Mouse (Mus musculus) macrophage (primary cell): Measurements from ENCODE around the gene Sugct. TPM values are rescaled to one million over a fixed set of nuclear protein-coding genes. Genes with fewer than 3 reads are reported as not detected.
"Not testable (repeated sequence)": the region's sequence is repeated elsewhere in the genome, so short reads cannot be mapped to it uniquely, and the experiment has no call there.

Source experiments
- H3K27ac ChIP-seq: fragments of 350-480 bp; formaldehyde crosslinking; 2 replicates; pipeline ENCODE4 v1.9.0; 2021
- H3K36me3 ChIP-seq: fragments of 350-480 bp; formaldehyde crosslinking; 2 replicates; pipeline ENCODE4 v1.9.0; 2021; ENCODE audit errors: inconsistent target
- H3K4me3 ChIP-seq: fragments of 350-480 bp; formaldehyde crosslinking; 2 replicates; pipeline ENCODE4 v1.9.0; 2021; ENCODE audit errors: inconsistent target
- H3K79me2 ChIP-seq: fragments of 350-480 bp; formaldehyde crosslinking; 2 replicates; pipeline ENCODE4 v1.9.0; 2021; ENCODE audit errors: inconsistent target
- WGBS: methylation state at CpG from one replicate; pipeline ENCODE4 v1.1.7; 2026; ENCODE audit warnings: inconsistent platforms; ENCODE audit not compliant: missing documents; 5-methylcytosine and 5-hydroxymethylcytosine counted together
- polyA plus RNA-seq: library from polyadenylated mRNA; stranded (reverse); fragments of 250-400 nt; gene quantifications from 3 replicates; pipeline ENCODE4 v1.2.4, GENCODE M21; 2018; ENCODE audit warnings: inconsistent platforms

Gene Sugct
- polyA plus RNA-seq, 1 experiment from 2014 or later = 0.50 TPM

GRCm38 (mm10) chr13:17534469-17534868 lies 160.9 kb downstream of the Sugct start:
- WGBS = 24% methylated on average over 4 of the region's 4 CpGs
- H3K4me3 ChIP-seq = no peak overlapping the region
- no peak overlapping the region for H3K27ac ChIP-seq
- no peaks in the 10 kb centered on the region for H3K79me2 ChIP-seq
- H3K36me3 ChIP-seq = no peaks in the 10 kb centered on the region

DNA sequence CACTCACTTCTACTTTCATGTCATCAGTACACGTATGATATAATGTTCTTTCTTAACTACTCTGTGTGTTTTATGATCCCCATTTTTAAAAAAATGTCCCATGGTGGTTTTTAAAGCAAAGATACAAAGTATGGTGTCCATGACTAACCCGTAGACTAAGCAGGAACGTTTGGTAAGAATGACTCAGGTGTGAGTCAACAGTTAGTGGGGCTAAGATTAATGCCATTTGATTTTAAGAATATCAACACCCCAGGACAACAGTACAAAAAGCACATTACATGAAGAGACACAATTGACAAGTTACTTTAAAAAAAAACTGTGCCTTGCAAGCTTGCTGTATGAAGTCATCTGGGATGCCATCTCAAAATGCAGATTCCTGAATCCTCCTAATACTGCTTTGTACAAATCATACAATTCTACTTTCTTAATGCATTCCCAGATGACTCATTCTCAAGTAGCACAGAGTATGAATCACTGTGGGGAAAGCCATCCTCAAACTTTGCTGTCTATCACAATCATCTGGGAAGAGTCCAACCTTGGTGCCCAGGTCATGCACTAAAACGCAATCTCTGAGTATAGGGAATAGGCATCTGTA lies 184.1 kb downstream of the Sugct start:
- no peak overlapping the region for H3K27ac ChIP-seq
- WGBS = 75% methylated on average over 4 of the region's 4 CpGs
- H3K4me3 ChIP-seq = no peak overlapping the region
- H3K36me3 ChIP-seq = no peaks in the 10 kb centered on the region
- no peaks in the 10 kb centered on the region for H3K79me2 ChIP-seq

DNA sequence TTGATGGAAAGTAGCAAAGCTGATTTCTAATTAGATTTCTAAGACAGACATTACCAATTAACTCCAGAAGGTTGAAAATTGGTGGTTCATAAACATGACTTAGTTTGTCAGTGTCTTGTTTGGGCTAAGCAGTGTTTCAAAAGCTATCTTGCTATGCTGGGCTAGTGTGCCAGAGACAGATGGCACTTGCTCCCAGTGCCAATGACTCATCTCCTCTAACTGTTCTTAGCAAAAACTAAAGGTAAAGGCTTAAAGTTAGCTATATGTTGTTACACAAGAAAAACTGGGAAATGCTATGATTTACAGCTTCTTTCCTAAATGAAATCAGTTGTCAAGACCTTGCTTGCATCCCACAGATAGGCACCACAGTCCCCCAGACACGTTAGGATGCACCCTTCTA lies 200.4 kb downstream of the Sugct start:
- H3K4me3 ChIP-seq = no peak overlapping the region
- no peaks in the 10 kb centered on the region for H3K79me2 ChIP-seq
- H3K36me3 ChIP-seq = no peaks in the 10 kb centered on the region
- 83% methylated on average over 1 of the region's 1 CpGs for WGBS
- H3K27ac ChIP-seq = no peak overlapping the region

- WGBS = 91% methylated on average over 5 of the region's 5 CpGs
- Histone ChIP-seq H3K27ac (no peak overlapping the region), H3K79me2 (no peaks in the 10 kb centered on the region), H3K36me3 (no peaks in the 10 kb centered on the region), H3K4me3 (no peak overlapping the region)
Measured at GRCm38 (mm10) chr13:17494056-17494574, 201.2 kb downstream of the Sugct start.

DNA sequence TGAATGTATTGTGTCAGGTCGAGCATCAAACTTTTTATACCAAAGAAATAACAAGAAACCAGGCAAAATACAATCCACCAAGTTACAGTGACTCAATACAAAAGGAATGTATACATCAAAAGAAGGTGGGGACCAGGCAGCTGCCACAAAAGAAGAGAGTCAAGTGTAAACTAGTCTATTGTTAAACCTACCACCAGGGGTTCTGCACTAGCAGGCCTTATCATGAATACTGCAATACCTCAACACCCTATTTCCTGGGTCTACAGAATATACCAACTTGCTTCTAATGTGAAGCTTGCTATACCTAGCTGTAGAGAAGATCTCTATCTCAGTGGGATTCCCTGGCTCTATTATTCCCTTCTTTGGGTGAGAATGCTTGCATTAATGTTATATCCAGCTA lies 237.4 kb downstream of the Sugct start:
- not testable (repeated sequence) for H3K79me2 ChIP-seq, H3K4me3 ChIP-seq, H3K27ac ChIP-seq, H3K36me3 ChIP-seq
- 60% methylated on average over 1 of the region's 1 CpGs for WGBS

DNA sequence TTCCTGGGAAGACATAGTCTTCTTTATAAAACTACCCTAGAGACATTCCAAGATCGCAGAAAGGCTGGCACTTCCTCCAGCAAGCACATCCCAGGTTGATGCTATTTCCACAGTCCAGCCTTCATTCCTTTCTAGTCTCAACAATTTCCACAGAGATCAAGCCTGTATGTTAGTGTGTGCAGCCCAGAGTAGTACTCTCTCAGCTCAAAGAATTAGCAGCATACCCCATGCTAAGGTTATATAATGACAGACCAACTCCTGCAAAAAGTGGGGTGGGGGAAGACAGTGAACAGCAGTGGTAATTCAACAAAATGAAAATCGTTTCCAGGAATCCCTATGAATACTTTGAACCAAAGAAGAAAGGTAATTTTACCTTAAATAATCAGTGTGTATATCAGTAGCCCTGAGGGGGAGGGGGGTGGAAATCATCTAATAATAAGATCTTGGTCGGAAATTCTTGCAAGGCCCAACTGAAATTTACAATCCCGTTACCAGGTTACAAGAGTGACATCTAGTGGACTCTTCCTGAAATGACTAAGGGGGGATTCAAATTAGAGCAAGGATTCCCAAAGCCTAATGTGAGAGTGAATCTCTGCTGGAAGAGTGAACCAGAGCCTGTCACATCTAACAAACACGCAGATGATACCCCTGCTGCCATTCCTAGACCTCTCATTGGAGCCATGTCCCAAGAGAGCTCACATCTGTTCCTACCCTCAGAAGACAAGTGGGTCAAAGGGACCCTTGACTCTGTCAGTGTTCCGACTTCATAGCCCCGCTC lies 263.0 kb downstream of the Sugct start:
- no peak overlapping the region for H3K4me3 ChIP-seq
- H3K79me2 ChIP-seq = no peaks in the 10 kb centered on the region
- 44% methylated on average over 6 of the region's 7 CpGs for WGBS
- H3K27ac ChIP-seq = no peak overlapping the region
- no peaks in the 10 kb centered on the region for H3K36me3 ChIP-seq

- H3K27ac ChIP-seq = no peak overlapping the region
- 94% methylated on average over 6 of the region's 6 CpGs for WGBS
- no peaks in the 10 kb centered on the region for H3K36me3 ChIP-seq
- H3K4me3 ChIP-seq = no peak overlapping the region
- no peaks in the 10 kb centered on the region for H3K79me2 ChIP-seq
Measured at GRCm38 (mm10) chr13:17421875-17422274, 273.5 kb downstream of the Sugct start.

DNA sequence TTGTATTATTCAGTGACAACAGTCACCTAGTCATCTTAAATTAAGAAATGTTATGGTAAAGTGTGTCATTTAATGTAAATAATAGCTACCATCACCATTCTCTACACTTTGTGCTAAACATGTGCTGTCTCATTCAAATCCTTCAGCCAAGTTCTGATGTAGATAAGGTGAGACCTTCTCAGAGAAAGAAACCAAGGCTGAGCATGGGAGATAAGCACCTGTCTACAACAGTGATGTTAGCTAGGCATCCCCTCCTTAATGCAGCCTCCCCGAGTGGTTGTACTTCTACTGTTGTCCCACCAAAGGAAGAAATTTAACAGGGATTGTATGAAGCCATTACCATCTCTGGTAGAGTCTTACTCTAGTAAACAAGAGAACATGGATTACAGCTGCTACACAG lies 274.8 kb downstream of the Sugct start:
- no peaks in the 10 kb centered on the region for H3K36me3 ChIP-seq
- H3K27ac ChIP-seq = no peak overlapping the region
- no peaks in the 10 kb centered on the region for H3K79me2 ChIP-seq
- no peak overlapping the region for H3K4me3 ChIP-seq
- WGBS = 100% methylated on average over 1 of the region's 1 CpGs

DNA sequence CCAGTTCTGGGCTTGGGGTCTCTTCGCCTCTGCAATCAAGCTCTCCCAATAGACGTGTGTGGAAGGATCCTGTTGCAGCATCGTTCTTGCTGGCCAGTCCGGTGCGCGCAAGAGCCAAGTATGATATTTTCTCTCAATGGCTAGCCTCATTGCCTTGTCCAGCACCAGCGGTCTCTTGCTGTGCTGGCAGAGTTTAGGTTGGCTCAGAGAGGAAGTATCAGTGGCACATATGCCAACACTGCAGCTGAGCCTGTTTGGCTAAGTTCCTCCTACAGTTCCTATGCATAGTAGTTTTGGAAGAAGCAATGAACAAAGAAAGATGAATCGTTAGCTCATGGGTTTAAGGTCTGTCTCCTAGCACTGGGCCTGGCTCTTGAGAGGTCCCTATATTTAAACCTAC lies 352.5 kb downstream of the Sugct start:
- no peaks in the 10 kb centered on the region for H3K36me3 ChIP-seq
- no peaks in the 10 kb centered on the region for H3K79me2 ChIP-seq
- WGBS = 95% methylated on average over 7 of the region's 8 CpGs
- H3K4me3 ChIP-seq = no peak overlapping the region
- H3K27ac ChIP-seq = no peak overlapping the region

- Histone ChIP-seq H3K36me3 (no peaks in the 10 kb centered on the region), H3K79me2 (no peaks in the 10 kb centered on the region), H3K4me3 (no peak overlapping the region), H3K27ac (no peak overlapping the region)
- WGBS = 20% methylated on average over 4 of the region's 4 CpGs
Measured at GRCm38 (mm10) chr13:17335885-17336540, 359.3 kb downstream of the Sugct start.

DNA sequence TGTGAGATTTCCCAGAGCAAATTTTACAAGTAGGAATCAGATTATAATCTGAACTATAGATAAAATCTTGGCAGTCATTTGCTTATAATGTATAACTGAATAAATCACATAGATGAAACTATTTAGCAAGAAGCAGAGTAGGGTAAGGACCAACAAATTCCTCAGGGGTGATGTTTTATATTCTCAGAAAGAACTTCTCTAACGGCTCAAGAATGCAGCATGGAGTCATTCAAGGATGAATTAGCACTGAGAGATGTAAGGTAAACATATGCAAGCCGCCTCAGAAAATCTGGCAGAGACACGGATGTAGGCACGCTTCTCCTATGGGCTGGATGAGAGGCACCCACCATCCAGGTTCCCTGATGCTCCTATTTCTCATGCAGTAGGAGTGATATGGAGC lies 368.5 kb downstream of the Sugct start:
- Histone ChIP-seq H3K36me3 (no peaks in the 10 kb centered on the region), H3K79me2 (no peaks in the 10 kb centered on the region), H3K4me3 (no peak overlapping the region), H3K27ac (no peak overlapping the region)
- WGBS = 100% methylated on average over 3 of the region's 4 CpGs

DNA sequence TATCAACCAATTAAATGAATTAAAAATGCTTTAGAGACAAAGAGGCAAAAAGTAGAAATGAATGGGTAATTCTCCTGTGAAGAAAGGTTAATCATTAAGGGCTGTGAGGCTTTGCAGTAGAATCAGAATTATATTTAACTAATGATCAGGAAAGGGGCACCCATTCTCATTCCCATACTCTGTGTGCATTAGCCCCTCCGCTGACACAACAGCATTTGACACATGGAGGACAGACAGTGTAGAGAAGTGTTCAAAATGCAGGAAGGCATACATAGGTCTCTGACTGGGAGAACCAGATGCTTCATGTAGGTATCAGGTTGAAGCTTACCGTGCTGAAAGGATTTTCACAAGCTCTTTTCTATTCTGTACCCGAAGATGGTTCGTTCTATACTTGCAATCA lies 393.8 kb downstream of the Sugct start:
- Histone ChIP-seq H3K4me3 (no peak overlapping the region), H3K36me3 (no peaks in the 10 kb centered on the region), H3K79me2 (no peaks in the 10 kb centered on the region), H3K27ac (no peak overlapping the region)
- 89% methylated on average over 4 of the region's 4 CpGs for WGBS

DNA sequence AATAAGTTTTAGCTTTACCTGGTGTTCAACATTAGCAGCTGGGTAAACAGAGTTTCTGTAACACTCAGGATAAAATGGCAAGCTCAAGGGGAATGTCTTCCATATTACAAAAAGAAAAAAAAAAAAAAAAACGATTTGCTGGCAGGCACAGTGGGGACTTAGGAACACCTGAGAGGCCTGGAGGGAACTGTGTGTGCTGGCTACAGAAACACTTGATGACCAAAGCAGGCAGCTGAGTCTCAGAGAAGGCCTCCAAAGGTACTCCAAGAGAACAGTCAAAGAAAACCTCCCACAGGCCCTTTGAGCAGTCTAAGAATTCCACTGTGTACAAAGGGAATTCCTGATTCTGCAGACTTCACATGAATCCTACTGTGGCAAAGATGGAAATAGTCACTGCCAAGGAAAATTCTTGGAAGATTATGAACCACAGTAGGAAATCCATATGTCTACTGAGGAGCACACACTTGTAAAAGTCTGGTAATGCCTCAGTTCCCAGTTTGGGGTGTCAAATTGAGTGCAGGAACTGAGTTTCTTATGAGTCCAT lies 397.8 kb downstream of the Sugct start:
- Histone ChIP-seq H3K36me3 (no peaks in the 10 kb centered on the region), H3K4me3 (no peak overlapping the region), H3K27ac (no peak overlapping the region), H3K79me2 (no peaks in the 10 kb centered on the region)
- WGBS = 56% methylated on average over 1 of the region's 1 CpGs

DNA sequence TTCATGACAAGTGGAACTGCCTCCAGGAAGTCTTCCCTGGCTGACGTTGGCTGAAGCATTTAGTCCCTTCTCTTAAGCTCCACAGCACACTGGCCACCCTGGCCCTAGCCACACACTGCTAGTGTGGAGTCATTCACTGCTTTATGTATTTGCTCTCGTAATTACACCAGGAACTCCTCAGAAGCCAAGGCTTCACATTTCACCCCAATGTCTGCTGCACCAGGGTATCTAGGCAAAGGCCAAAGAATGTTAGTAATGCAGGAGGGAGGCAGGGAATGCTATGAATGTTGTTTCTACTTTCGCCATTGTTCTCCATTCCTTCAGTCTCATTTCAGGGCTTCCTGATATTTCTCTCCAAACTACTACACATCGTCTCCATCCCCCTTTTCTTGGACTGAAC lies 398.4 kb downstream of the Sugct start:
- Histone ChIP-seq H3K36me3 (no peaks in the 10 kb centered on the region), H3K27ac (no peak overlapping the region), H3K79me2 (no peaks in the 10 kb centered on the region), H3K4me3 (no peak overlapping the region)
- 74% methylated on average over 4 of the region's 4 CpGs for WGBS

DNA sequence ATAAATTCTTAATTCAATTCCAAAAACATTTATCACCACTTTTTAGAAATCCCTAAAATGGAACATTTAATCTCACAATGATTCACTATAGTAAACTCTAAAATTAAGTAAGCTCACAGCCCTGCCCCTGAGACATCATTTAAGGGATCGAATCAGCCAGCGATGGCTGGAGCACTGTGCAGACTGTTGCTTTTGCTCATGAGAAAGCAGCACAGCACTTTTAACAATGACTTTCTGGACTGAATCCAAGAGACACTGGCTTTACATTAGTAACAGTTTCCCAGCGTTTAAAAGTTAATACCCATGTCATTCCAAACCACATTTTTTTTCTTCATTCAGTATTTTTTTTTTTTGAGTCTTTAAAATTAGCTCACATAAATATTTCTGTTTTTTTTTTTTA lies 398.9 kb downstream of the Sugct start:
- Histone ChIP-seq H3K4me3 (no peak overlapping the region), H3K36me3 (no peaks in the 10 kb centered on the region), H3K79me2 (no peaks in the 10 kb centered on the region), H3K27ac (no peak overlapping the region)
- 61% methylated on average over 3 of the region's 3 CpGs for WGBS
